ENCODE assay signal across 10 mouse cellular contexts in the genomic region with DNA sequence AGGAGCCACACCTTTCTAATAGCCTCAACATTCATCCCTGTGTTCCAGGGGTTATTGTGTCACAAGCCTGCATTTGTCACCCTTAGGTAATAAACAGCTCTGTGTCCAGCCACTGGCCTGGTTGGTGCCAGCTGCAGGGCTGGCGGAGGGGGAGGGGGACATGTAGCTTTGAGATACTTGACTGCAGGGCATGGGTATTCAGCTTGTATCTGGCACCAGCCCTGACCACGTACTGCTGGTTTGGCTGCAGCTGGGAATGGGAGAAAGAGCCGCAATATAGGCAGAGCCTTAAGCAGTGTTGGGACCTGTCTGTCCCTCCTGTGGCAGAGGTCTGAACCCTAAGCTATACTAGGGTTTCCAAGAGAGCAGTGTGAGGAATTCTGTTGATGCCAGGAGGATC. TPM values are rescaled to one million over a fixed set of nuclear protein-coding genes. Genes with fewer than 3 reads are reported as not detected.
A peak's percentile ranks its signal among the peaks of the same experiment; 100 is the strongest.
DNase-seq lines count a peak whose midpoint lies in the region; ATAC-seq and TF ChIP-seq lines count a peak whose summit lies in the region.
"Had no signal": no experiment of that assay in that cellular context is flagged by ENCODE, and none has a peak within 500 bp of the region (broad histone marks: within the 10 kb centered on the region; RNA-seq: fewer than 3 reads in every experiment).

No protein-coding gene starts in this region.

- H3K27ac ChIP-seq in heart, postnatal 0 days (ENCODE audit: low read depth) = 0 out of 2 replicates have a peak overlapping the region, but pooled peaks have one; percentile 11
- H3K27ac ChIP-seq in liver, adult 2 months (replicated peaks; ENCODE audit: insufficient read depth, low read depth, low read length) = no peak overlapping the region
- H3K27ac ChIP-seq in liver, embryonic 12.5 days = no peak overlapping the region
- H3K27ac ChIP-seq in intestine, embryonic 15.5 days = no peak overlapping the region
- H3K27ac ChIP-seq: forebrain, embryonic 12.5 days; liver, embryonic 14.5 days had no signal

- WGBS in heart, postnatal 0 days = 64% methylated on average over 3 of the region's 3 CpGs
- 72% methylated on average over 3 of the region's 3 CpGs for WGBS in liver, adult 2 months
- WGBS in liver, embryonic 12.5 days (ENCODE audit: insufficient replicate concordance) = 68% methylated on average over 3 of the region's 3 CpGs
- WGBS in intestine, embryonic 15.5 days = 76% methylated on average over 3 of the region's 3 CpGs

- intact Hi-C loops in heart, postnatal 14 days (cut with DNase I) = no loop called here

- H3K36me3 ChIP-seq in heart, postnatal 0 days (replicated peaks; ENCODE audit: control insufficient read depth, insufficient read depth, low read length) = peaks cover 25% of the 10 kb centered on the region
- H3K36me3 ChIP-seq in liver, adult 2 months (ENCODE audit: control insufficient read depth, insufficient read depth, low read length) = peaks cover 2% of the 10 kb centered on the region; the same call in 1 of the 2 replicates
- H3K36me3 ChIP-seq in liver, embryonic 12.5 days = peaks cover 14% of the 10 kb centered on the region
- H3K36me3 ChIP-seq in intestine, embryonic 15.5 days = peaks cover 7% of the 10 kb centered on the region; the same call in 1 of the 2 replicates
- H3K36me3 ChIP-seq: forebrain, embryonic 12.5 days had no signal

- ATAC-seq in heart, postnatal 0 days (ENCODE audit: insufficient read depth, low read depth) = 0 out of 2 replicates have a peak, but pooled peaks have one; percentile 18
- no peak for ATAC-seq in liver, embryonic 12.5 days
- no peak for ATAC-seq in intestine, embryonic 15.5 days

- no peaks in the 10 kb centered on the region for H3K79me2 ChIP-seq in liver, adult 2 months (ENCODE audit: control insufficient read depth, insufficient read depth, low read length)

- TF ChIP-seq EP300 in heart, postnatal 0 days (IDR thresholded peaks at IDR 0.05; ENCODE audit: low read depth) = no peak

- no peak for TF ChIP-seq POLR2A in liver, adult 2 months (IDR thresholded peaks at IDR 0.05; ENCODE audit: extremely low read depth, insufficient read depth, low read length)

- no peak overlapping the region for H3K9ac ChIP-seq in heart, postnatal 0 days (replicated peaks; ENCODE audit: low read depth, low read length)
- H3K9ac ChIP-seq in liver, adult 2 months (ENCODE audit: low read depth, low read length) = no peak overlapping the region
- no peak overlapping the region for H3K9ac ChIP-seq in liver, embryonic 12.5 days
- H3K9ac ChIP-seq in intestine, embryonic 15.5 days = no peak overlapping the region
- H3K9ac ChIP-seq: forebrain, embryonic 12.5 days; liver, embryonic 14.5 days had no signal

- TF ChIP-seq CTCF in heart, postnatal 0 days (IDR thresholded peaks at IDR 0.05; ENCODE audit: low read depth) = no peak
- TF ChIP-seq CTCF in liver, adult 2 months (IDR thresholded peaks at IDR 0.05; ENCODE audit: low read depth, low read length) = no peak

- H3K4me1 ChIP-seq in heart, postnatal 0 days (ENCODE audit: control insufficient read depth, insufficient read depth) = peaks cover 14% of the 10 kb centered on the region; the same call in 1 of the 2 replicates
- peaks cover 10% of the 10 kb centered on the region for H3K4me1 ChIP-seq in liver, adult 2 months (ENCODE audit: control insufficient read depth, insufficient read depth, low read length)
- peaks cover 20% of the 10 kb centered on the region; the same call in 1 of the 2 replicates for H3K4me1 ChIP-seq in liver, embryonic 12.5 days
- H3K4me1 ChIP-seq in intestine, embryonic 15.5 days (replicated peaks) = peaks cover 17% of the 10 kb centered on the region

- DNase-seq in heart, postnatal 0 days (ENCODE audit: low spot score) = no peak
- no peak for DNase-seq in heart, postnatal 14 days
- peak; percentile 45 for DNase-seq in liver, adult 2 months (ENCODE audit: extremely low read depth, low read depth, low spot score)
- DNase-seq in brain, adult 2 months (ENCODE audit: low read depth, low spot score) = peak; percentile 61
- peak; percentile 45 for DNase-seq in kidney, postnatal 14 days
- DNase-seq: right cerebral cortex, postnatal 25 days had no signal

- no peaks in the 10 kb centered on the region for H3K27me3 ChIP-seq in heart, postnatal 0 days (ENCODE audit: control insufficient read depth, insufficient read depth, low read length)
- no peaks in the 10 kb centered on the region for H3K27me3 ChIP-seq in liver, adult 2 months (ENCODE audit: control insufficient read depth, insufficient read depth, low read length)
- H3K27me3 ChIP-seq in liver, embryonic 12.5 days (replicated peaks) = peaks cover 36% of the 10 kb centered on the region
- H3K27me3 ChIP-seq in intestine, embryonic 15.5 days (replicated peaks) = no peaks in the 10 kb centered on the region
- H3K27me3 ChIP-seq: forebrain, embryonic 12.5 days had no signal

- H3K9me3 ChIP-seq in heart, postnatal 0 days (replicated peaks; ENCODE audit: control insufficient read depth, low read length) = no peaks in the 10 kb centered on the region
- no peaks in the 10 kb centered on the region for H3K9me3 ChIP-seq in liver, embryonic 12.5 days (replicated peaks)
- H3K9me3 ChIP-seq in intestine, embryonic 15.5 days = no peaks in the 10 kb centered on the region

- H3K4me2 ChIP-seq in heart, postnatal 0 days (ENCODE audit: low read depth, low read length) = no peak overlapping the region
- H3K4me2 ChIP-seq in liver, embryonic 12.5 days = no peak overlapping the region
- H3K4me2 ChIP-seq in intestine, embryonic 15.5 days (replicated peaks) = no peak overlapping the region
- H3K4me2 ChIP-seq: forebrain, embryonic 12.5 days had no signal

- H3K4me3 ChIP-seq in heart, postnatal 0 days (ENCODE audit: low read depth, low read length) = no peak overlapping the region
- H3K4me3 ChIP-seq in liver, adult 2 months (ENCODE audit: insufficient read depth, low read depth, low read length) = no peak overlapping the region
- no peak overlapping the region for H3K4me3 ChIP-seq in liver, embryonic 12.5 days
- no peak overlapping the region for H3K4me3 ChIP-seq in intestine, embryonic 15.5 days (replicated peaks)
- H3K4me3 ChIP-seq: forebrain, embryonic 12.5 days had no signal

RNA-seq across cellular contexts. Expression of a gene that starts 51.4 kb away (rescaled TPM):
- total RNA-seq in heart, postnatal 0 days (2014; rRNA removed; ENCODE audit: low replicate concordance) = 17.7 and 21.7 TPM in 2 replicates
- 3.7 TPM in 2 replicates for polyA plus RNA-seq in heart, postnatal 0 days (2015; fragmentation: Nextera tagmentation; extraction: Ambion mirVana)
- total RNA-seq in heart, postnatal 14 days (2021) = 10 to 100 TPM; 19.1 to 20.4 TPM
- total RNA-seq in liver, adult 2 months (2014; rRNA removed) = 16.5 and 27.0 TPM in 2 replicates
- 12.5 and 17.1 TPM in 2 replicates for polyA plus RNA-seq in liver, adult 2 months (2012; rRNA removed)
- 3.2 and 3.3 TPM in 2 replicates for polyA plus RNA-seq in liver, embryonic 12.5 days (2016; fragmentation: Nextera tagmentation; extraction: Ambion mirVana)
- polyA plus RNA-seq in intestine, embryonic 15.5 days (2015; fragmentation: Nextera tagmentation; extraction: Ambion mirVana) = 9.5 and 11.2 TPM in 2 replicates

Comparison
In these comparisons a context has a peak if more than half of its experiments do, and no peak if none do; other contexts are left out.
1. DNase-seq: peak in liver, adult 2 months (single experiment), brain, adult 2 months (single experiment) and kidney, postnatal 14 days (single experiment); none in heart, postnatal 0 days (single experiment) and heart, postnatal 14 days (0 of 2).